Mouse (Mus musculus): ENCODE data around the gene Slitrk3.
A peak's percentile ranks its signal among the peaks of the same experiment; 100 is the strongest.
"Not testable (repeated sequence)": the region's sequence is repeated elsewhere in the genome, so short reads cannot be mapped to it uniquely, and the experiment has no call there.

Slitrk3 gene

GRCm38 (mm10) chr3:73057197-73057811 lies at the start of gene Slitrk3:
TSS of gene Slitrk3 (minus strand) at chr3:73057803.
- DNase-seq (ENCODE audit: low read depth), result no peak

GRCm38 (mm10) chr3:73094445-73094844 lies 36.8 kb upstream of the Slitrk3 start:
- DNase-seq (ENCODE audit: low read depth), result not testable (repeated sequence)

- no peak for DNase-seq (ENCODE audit: low read depth)
Observed at GRCm38 (mm10) chr3:73084620-73085019, 27.0 kb upstream of the Slitrk3 start.

GRCm38 (mm10) chr3:73065823-73066755 lies 8.5 kb upstream of the Slitrk3 start:
- peak; percentile 0 for DNase-seq (ENCODE audit: low read depth)

- DNase-seq (ENCODE audit: low read depth), result no peak
Observed at GRCm38 (mm10) chr3:73058190-73058589, 587 bp upstream of the Slitrk3 start.

GRCm38 (mm10) chr3:73056492-73057196 lies 959 bp downstream of the Slitrk3 start:
- DNase-seq (ENCODE audit: low read depth), result no peak

GRCm38 (mm10) chr3:73056044-73056438 lies 1.6 kb downstream of the Slitrk3 start:
- no peak for DNase-seq (ENCODE audit: low read depth)

GRCm38 (mm10) chr3:73055399-73056043 lies 2.1 kb downstream of the Slitrk3 start:
- DNase-seq (ENCODE audit: low read depth), result no peak

GRCm38 (mm10) chr3:73053451-73053931 lies 4.1 kb downstream of the Slitrk3 start:
- DNase-seq (ENCODE audit: low read depth), result no peak

- DNase-seq (ENCODE audit: low read depth), result peak; percentile 54
Observed at GRCm38 (mm10) chr3:73046248-73046647, 11.4 kb downstream of the Slitrk3 start.

GRCm38 (mm10) chr3:73042256-73042655 lies 15.3 kb downstream of the Slitrk3 start:
- DNase-seq (ENCODE audit: low read depth), result no peak

- DNase-seq (ENCODE audit: low read depth), result no peak
Observed at GRCm38 (mm10) chr3:73006045-73006444, 51.6 kb downstream of the Slitrk3 start.

- no peak for DNase-seq (ENCODE audit: low read depth)
Observed at GRCm38 (mm10) chr3:73002933-73003696, 54.5 kb downstream of the Slitrk3 start.

GRCm38 (mm10) chr3:72997517-72997916 lies 60.1 kb downstream of the Slitrk3 start:
- no peak for DNase-seq (ENCODE audit: low read depth)
